In genomic region chr6:81466536-81466935, GRCm38 (mm10) we compare ENCODE assay signal across 16 mouse cellular contexts.
"Had no signal": no experiment of that assay in that cellular context is flagged by ENCODE, and none has a peak within 500 bp of the region (broad histone marks: within the 10 kb centered on the region; RNA-seq: fewer than 3 reads in every experiment).

No protein-coding gene starts in this region.

- H3K9me3 ChIP-seq: limb, embryonic 12.5 days; liver, embryonic 13.5 days; lung, embryonic 15.5 days; megakaryocyte, embryonic 14.5 days; midbrain, embryonic 15.5 days had no signal

- H3K9ac ChIP-seq: limb, embryonic 12.5 days; liver, embryonic 13.5 days; liver, postnatal 0 days; lung, embryonic 15.5 days; midbrain, embryonic 15.5 days had no signal

- H3K4me1 ChIP-seq: limb, embryonic 12.5 days; liver, embryonic 13.5 days; lung, embryonic 15.5 days; megakaryocyte, embryonic 14.5 days; midbrain, embryonic 15.5 days had no signal

- H3K27me3 ChIP-seq: limb, embryonic 12.5 days; liver, embryonic 13.5 days; lung, embryonic 15.5 days; megakaryocyte, embryonic 14.5 days; midbrain, embryonic 15.5 days had no signal

- H3K36me3 ChIP-seq: limb, embryonic 12.5 days; liver, embryonic 13.5 days; lung, embryonic 15.5 days; midbrain, embryonic 15.5 days had no signal

- H3K4me2 ChIP-seq: limb, embryonic 12.5 days; liver, embryonic 13.5 days; lung, embryonic 15.5 days; midbrain, embryonic 11.5 days; midbrain, embryonic 15.5 days had no signal

- ATAC-seq: liver, postnatal 0 days; midbrain, embryonic 15.5 days had no signal

- H3K27ac ChIP-seq: limb, embryonic 12.5 days; liver, embryonic 13.5 days; lung, embryonic 15.5 days; macrophage; midbrain, embryonic 15.5 days had no signal

- DNase-seq: kidney, adult 18-20 months; kidney, postnatal 10 days; kidney, postnatal 4 days; liver; liver, embryonic 13.5 days; liver, postnatal 0 days; lung, postnatal 14 days; right cerebral cortex, adult 18-20 months; right cerebral cortex, postnatal 25 days; thymus, postnatal 36 days had no signal

- H3K4me3 ChIP-seq: limb, embryonic 12.5 days; liver, embryonic 13.5 days; lung, embryonic 15.5 days; megakaryocyte, embryonic 14.5 days; midbrain, embryonic 15.5 days had no signal
